Mouse (Mus musculus) G1E (cell line): ENCODE measurements at regions not wholly inside any gene's neighbourhood (a gene's known extent, or its start where the extent isn't known, plus 50 kb on each side); places are given as distances from the start of the nearest gene placed in this dataset.

Source experiments
- ATAC-seq: 2 replicates; pipeline ENCODE4 v1.8.0; 2016; ENCODE audit warnings: mild to moderate bottlenecking; ENCODE audit not compliant: insufficient number of reproducible peaks, poor library complexity, low FRiP score, severe bottlenecking; ENCODE audit errors: extremely low read depth
- DNase-seq: peaks from one replicate; pipeline ENCODE4 v3.0.0; 2012; ENCODE audit warnings: low spot score
- H3K27me3 ChIP-seq: 2 replicates; pipeline ENCODE4 v1.6.1; 2012; ENCODE audit warnings: mild to moderate bottlenecking, low read length, inconsistent platforms; ENCODE audit not compliant: insufficient read depth
- H3K36me3 ChIP-seq: replicated peaks from 2 replicates; pipeline ENCODE3; 2012; ENCODE audit warnings: mild to moderate bottlenecking, inconsistent platforms
- H3K4me1 ChIP-seq: 2 replicates; pipeline ENCODE4 v1.6.1; 2012; ENCODE audit warnings: low read depth, low read length, inconsistent platforms, mixed read lengths; ENCODE audit not compliant: insufficient read depth
- H3K4me3 ChIP-seq: 2 replicates; pipeline ENCODE4 v1.5.1; 2012; ENCODE audit warnings: low read depth, mild to moderate bottlenecking, inconsistent platforms, low read length, moderate library complexity, mixed read lengths
- H3K9me3 ChIP-seq: replicated peaks from 2 replicates; pipeline ENCODE4 v1.6.1; 2012; ENCODE audit warnings: inconsistent platforms
- CTCF ChIP-seq: IDR thresholded peaks from 2 replicates; pipeline ENCODE4 v1.5.1; 2012; ENCODE audit warnings: low read depth, low read length, inconsistent platforms, mixed read lengths
- GATA1 ChIP-seq: IDR thresholded peaks from 2 replicates; pipeline ENCODE4 v1.6.1; 2012; ENCODE audit warnings: borderline replicate concordance, low read length, inconsistent platforms, mixed read lengths
- GATA2 ChIP-seq: IDR thresholded peaks from 2 replicates; pipeline ENCODE4 v1.6.1; 2012; ENCODE audit warnings: low read depth, low read length, inconsistent platforms, borderline replicate concordance
- POLR2AphosphoS5 ChIP-seq: IDR thresholded peaks from 2 replicates; pipeline ENCODE4 v1.6.1; 2012; ENCODE audit warnings: low read depth, low read length, inconsistent platforms; ENCODE audit not compliant: insufficient replicate concordance
- TAL1 ChIP-seq: conservative IDR thresholded peaks from 2 replicates; pipeline ENCODE4 v1.6.1; 2012; ENCODE audit warnings: low read depth, low read length, inconsistent platforms, mixed read lengths

DNA sequence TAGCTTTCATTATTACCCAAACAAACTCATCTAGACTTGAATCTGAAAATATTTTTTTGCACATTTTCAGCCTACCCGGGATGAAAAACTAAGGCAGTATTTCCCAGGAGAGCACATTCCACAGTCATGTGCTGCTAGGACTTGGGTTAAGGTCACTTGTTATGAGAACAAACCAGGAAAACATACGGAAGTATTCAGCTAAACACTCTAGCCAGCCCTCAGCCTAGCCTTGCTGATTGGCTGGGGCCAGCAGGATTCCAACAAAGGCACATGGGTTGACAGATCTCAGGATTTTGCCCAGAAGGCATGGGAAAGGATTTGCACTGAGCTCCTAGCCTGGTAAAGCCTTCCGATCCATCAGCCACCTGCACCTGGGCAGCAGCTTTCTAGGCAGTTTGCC lies 68.0 kb upstream of the Jak1 start:
- DNase-seq = no peak
- H3K9me3 ChIP-seq = no peaks in the 10 kb centered on the region
- H3K4me1 ChIP-seq = no peaks in the 10 kb centered on the region
- no peaks in the 10 kb centered on the region for H3K36me3 ChIP-seq
- TF ChIP-seq TAL1 = no peak
- no peak for TF ChIP-seq CTCF
- TF ChIP-seq GATA1 = no peak
- no peak for TF ChIP-seq GATA2
- no peak for TF ChIP-seq POLR2AphosphoS5
- H3K4me3 ChIP-seq = no peak overlapping the region
- ATAC-seq = no peak
- peaks cover 16% of the 10 kb centered on the region for H3K27me3 ChIP-seq

DNA sequence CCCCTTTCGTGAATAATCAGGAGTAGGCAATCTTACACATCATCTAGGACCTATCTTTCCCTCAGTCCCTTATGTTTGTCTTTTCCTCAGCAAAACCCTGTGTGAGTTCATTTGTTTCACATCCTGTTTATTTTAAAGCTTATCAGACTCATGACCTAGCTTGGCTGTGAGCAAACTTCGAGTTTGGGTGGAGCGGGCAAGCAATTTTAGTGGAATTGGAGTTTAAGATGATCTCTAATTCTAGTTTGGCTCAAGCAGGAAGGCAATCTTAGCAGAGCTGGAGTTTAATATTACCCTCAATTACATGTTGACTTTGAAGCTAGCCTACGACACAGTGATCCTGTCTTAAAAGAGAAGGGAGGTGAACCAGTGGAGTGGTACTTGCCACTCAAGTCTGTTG lies 66.1 kb upstream of the Jak1 start:
- no peaks in the 10 kb centered on the region for H3K9me3 ChIP-seq
- no peak for TF ChIP-seq POLR2AphosphoS5
- peaks cover 13% of the 10 kb centered on the region for H3K27me3 ChIP-seq
- no peak overlapping the region for H3K4me3 ChIP-seq
- ATAC-seq (no peak), DNase-seq (no peak)
- H3K36me3 ChIP-seq = no peaks in the 10 kb centered on the region
- no peaks in the 10 kb centered on the region for H3K4me1 ChIP-seq

DNA sequence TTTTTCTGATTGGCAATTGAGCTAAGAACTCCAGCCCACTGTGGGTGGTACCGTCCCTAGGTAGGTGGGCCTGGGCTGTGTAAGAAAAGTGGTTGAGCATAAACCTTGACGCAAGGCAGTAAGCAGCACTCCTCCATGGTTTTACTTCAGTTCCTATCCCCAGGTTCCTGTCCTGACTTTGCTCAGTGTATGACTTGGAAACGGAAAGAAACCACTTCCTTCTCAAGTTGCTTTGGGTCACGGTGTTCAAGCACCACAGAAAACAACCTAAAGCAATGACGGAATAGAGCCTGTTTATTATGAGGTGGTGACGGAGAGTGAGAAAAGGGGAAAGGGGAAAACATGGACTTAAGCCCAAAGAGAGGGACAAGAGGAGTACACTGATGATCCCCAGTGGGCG lies 64.0 kb upstream of the Jak1 start:
- DNase-seq = no peak
- no peaks in the 10 kb centered on the region for H3K4me1 ChIP-seq

DNA sequence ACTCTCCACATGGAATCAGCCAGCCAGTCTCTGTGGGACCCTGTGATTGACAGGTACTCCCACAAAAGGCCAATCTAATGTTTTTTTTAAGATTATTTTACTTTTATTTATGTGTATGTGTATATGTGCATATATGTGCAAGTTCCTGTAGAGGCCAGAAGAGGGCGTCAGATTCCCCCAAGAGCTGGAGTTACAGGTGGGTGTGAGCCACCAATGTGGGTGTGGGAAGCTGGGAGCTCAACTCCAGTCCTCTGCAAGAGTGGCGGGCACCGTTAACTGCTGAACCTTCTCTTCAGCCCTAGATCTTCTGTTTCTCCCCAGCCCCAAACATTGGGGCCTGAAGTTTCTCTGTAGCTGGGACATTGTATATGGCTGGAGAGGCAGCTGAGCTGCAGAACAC lies 61.0 kb upstream of the Jak1 start:
- no peak for ATAC-seq
- TF ChIP-seq CTCF = no peak
- TF ChIP-seq GATA1 = no peak
- TF ChIP-seq POLR2AphosphoS5 = no peak
- TF ChIP-seq TAL1 = no peak
- TF ChIP-seq GATA2 = no peak
- no peak overlapping the region for H3K4me3 ChIP-seq

More for the DNA sequence above, 64.0 kb upstream of the Jak1 start:
- TF ChIP-seq GATA1 (no peak), POLR2AphosphoS5 (no peak), GATA2 (no peak), TAL1 (no peak), CTCF (no peak)
- no peak overlapping the region for H3K4me3 ChIP-seq
- H3K27me3 ChIP-seq = peaks cover 12% of the 10 kb centered on the region
- H3K9me3 ChIP-seq = no peaks in the 10 kb centered on the region
- ATAC-seq = no peak
- H3K36me3 ChIP-seq = no peaks in the 10 kb centered on the region

DNA sequence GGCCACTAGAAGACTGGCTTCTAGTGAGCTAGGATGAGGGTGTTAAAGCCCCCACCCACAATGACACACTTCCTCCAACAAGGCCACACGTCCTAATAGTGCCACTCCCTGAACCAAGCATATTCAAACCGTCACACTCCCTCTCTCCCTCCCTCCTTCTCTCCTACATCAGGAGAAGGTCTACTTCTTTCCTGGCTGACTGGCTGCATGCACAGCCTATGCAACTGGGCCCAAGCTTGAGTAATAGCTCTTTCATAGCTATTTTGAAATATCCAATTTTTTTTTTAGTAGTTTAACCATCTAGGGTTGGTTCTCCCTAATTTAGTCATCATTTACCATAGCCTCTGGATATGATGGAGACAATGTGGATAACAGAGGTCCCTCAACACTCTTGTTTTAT lies 56.6 kb upstream of the Jak1 start:
- TF ChIP-seq GATA2 = no peak
- no peak for TF ChIP-seq TAL1
- no peak for TF ChIP-seq GATA1
- no peak for TF ChIP-seq POLR2AphosphoS5
- no peak for TF ChIP-seq CTCF
- Histone ChIP-seq H3K9me3 (no peaks in the 10 kb centered on the region), H3K4me1 (peaks cover 4% of the 10 kb centered on the region; the same call in 1 of the 2 replicates), H3K27me3 (peaks cover 2% of the 10 kb centered on the region), H3K4me3 (no peak overlapping the region), H3K36me3 (no peaks in the 10 kb centered on the region)
- no peak for DNase-seq
- no peak for ATAC-seq

More for the DNA sequence above, 61.0 kb upstream of the Jak1 start:
- peaks cover 10% of the 10 kb centered on the region; the same call in 1 of the 2 replicates for H3K27me3 ChIP-seq
- peaks cover 3% of the 10 kb centered on the region; the same call in 1 of the 2 replicates for H3K4me1 ChIP-seq
- no peak for DNase-seq
- no peaks in the 10 kb centered on the region for H3K9me3 ChIP-seq
- H3K36me3 ChIP-seq = no peaks in the 10 kb centered on the region

DNA sequence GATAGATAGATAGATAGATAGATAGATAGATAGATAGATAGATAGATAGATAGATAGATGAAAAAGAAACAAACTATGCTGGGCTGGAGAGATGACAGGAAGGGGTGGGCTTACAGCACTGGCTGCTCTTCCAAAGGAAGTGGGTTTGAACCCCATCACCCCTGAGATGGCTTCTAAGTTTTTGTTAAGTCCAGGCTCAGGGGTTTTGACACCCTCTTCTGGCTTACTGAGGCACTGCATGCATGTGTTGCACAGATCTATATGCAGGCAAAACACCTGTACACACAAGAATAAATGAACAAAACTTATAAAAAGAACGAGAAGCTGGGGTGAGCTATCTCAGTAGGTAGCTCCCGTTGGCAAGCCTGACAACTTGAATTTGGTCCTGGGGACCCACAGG lies 55.5 kb upstream of the Jak1 start:
- peaks cover 2% of the 10 kb centered on the region for H3K27me3 ChIP-seq
- no peak for ATAC-seq
- H3K36me3 ChIP-seq = no peaks in the 10 kb centered on the region
- TF ChIP-seq POLR2AphosphoS5 (no peak), CTCF (peak; percentile 30; the same call in 1 of the 2 replicates)
- H3K4me1 ChIP-seq = peaks cover 7% of the 10 kb centered on the region; the same call in 1 of the 2 replicates
- H3K4me3 ChIP-seq = no peak overlapping the region
- no peaks in the 10 kb centered on the region for H3K9me3 ChIP-seq
- no peak for DNase-seq

DNA sequence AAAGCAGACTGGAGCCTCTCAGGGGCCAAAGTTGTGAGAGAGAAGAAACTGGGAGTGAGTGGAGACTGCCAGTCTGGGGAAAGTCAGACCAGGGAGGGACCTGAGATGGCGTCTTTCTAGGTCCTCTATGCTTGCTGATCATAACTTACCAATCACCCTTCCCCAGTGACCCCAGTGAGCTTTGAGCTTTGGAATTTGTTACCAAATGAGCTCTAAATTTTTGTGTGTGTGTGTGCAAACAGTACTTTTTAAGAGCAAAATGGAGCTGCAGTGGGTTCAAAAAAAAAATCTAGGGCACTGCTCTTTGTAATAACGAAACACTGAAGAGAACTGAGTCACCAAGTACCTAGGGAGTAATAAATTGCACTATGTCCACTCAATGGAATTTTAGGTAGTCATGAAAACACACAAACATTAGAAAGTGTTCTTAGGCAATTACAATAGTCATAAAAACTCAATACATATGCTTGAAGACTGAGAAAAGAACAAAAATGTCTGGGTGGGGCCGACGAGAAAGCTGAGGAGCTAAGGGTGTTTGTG lies 54.7 kb upstream of the Jak1 start:
- Histone ChIP-seq H3K36me3 (no peaks in the 10 kb centered on the region), H3K9me3 (no peaks in the 10 kb centered on the region; the same call in 1 of the 2 replicates), H3K27me3 (peaks cover 2% of the 10 kb centered on the region), H3K4me3 (no peak overlapping the region), H3K4me1 (peaks cover 7% of the 10 kb centered on the region; the same call in 1 of the 2 replicates)
- no peak for ATAC-seq
- TF ChIP-seq GATA1 = no peak
- TF ChIP-seq CTCF = no peak
- TF ChIP-seq TAL1 = no peak
- TF ChIP-seq GATA2 = no peak
- TF ChIP-seq POLR2AphosphoS5 = no peak
- DNase-seq = no peak
